Mouse (Mus musculus): ENCODE data around the gene BC030867. TPM values are rescaled to one million over a fixed set of nuclear protein-coding genes. Genes with fewer than 3 reads are reported as not detected.

Gene BC030867
- total RNA-seq, 2 experiments from 2014 or later, result 0.83 to 0.99 TPM

- intact Hi-C loops (cut with DNase I), result no loop called here
- DNase-seq (ENCODE audit: extremely low spot score in 1 of 2, low spot score in 2 of 2), result peak; percentile 96
These were observed 35.9 kb downstream of the BC030867 start, which contains the start of gene Tmub2 for GRCm38 (mm10) chr11:102284501-102285094. Tmub2 (plus strand) TSS chr11:102284931.

- intact Hi-C loops (cut with DNase I), result no loop called here
- DNase-seq (ENCODE audit: extremely low spot score in 1 of 2, low spot score in 2 of 2), result peak in 1 of 2 experiments; percentile 78
These were observed 36.6 kb downstream of the BC030867 start for GRCm38 (mm10) chr11:102285095-102285834.

GRCm38 (mm10) chr11:102287485-102287884 is 38.8 kb downstream of the BC030867 start:
- DNase-seq (ENCODE audit: extremely low spot score in 1 of 2, low spot score in 2 of 2), result no peak
- intact Hi-C loops (cut with DNase I), result no loop called here

GRCm38 (mm10) chr11:102288027-102288804 is 39.5 kb downstream of the BC030867 start:
- DNase-seq (ENCODE audit: extremely low spot score in 1 of 2, low spot score in 2 of 2), result no peak
- intact Hi-C loops (cut with DNase I), result no loop called here

GRCm38 (mm10) chr11:102288913-102289312 is 40.2 kb downstream of the BC030867 start:
- intact Hi-C loops (cut with DNase I), result no loop called here
- no peak for DNase-seq (ENCODE audit: extremely low spot score in 1 of 2, low spot score in 2 of 2)

GRCm38 (mm10) chr11:102289511-102290100 is 40.9 kb downstream of the BC030867 start:
- intact Hi-C loops (cut with DNase I), result no loop called here
- DNase-seq (ENCODE audit: extremely low spot score in 1 of 2, low spot score in 2 of 2), result no peak

GRCm38 (mm10) chr11:102290141-102290540 is 41.5 kb downstream of the BC030867 start:
- DNase-seq (ENCODE audit: extremely low spot score in 1 of 2, low spot score in 2 of 2), result no peak
- intact Hi-C loops (cut with DNase I), result no loop called here

- intact Hi-C loops (cut with DNase I), result no loop called here
- peak in 1 of 2 experiments; percentile 50 for DNase-seq (ENCODE audit: extremely low spot score in 1 of 2, low spot score in 2 of 2)
These were observed 42.4 kb downstream of the BC030867 start for GRCm38 (mm10) chr11:102291051-102291535.

GRCm38 (mm10) chr11:102293971-102294370 is 45.3 kb downstream of the BC030867 start:
- DNase-seq (ENCODE audit: extremely low spot score in 1 of 2, low spot score in 2 of 2), result no peak
- intact Hi-C loops (cut with DNase I), result no loop called here

GRCm38 (mm10) chr11:102294416-102294815 is 45.7 kb downstream of the BC030867 start:
- intact Hi-C loops (cut with DNase I), result no loop called here
- no peak for DNase-seq (ENCODE audit: extremely low spot score in 1 of 2, low spot score in 2 of 2)

GRCm38 (mm10) chr11:102294887-102295597 is 46.4 kb downstream of the BC030867 start:
- intact Hi-C loops (cut with DNase I), result no loop called here
- no peak for DNase-seq (ENCODE audit: extremely low spot score in 1 of 2, low spot score in 2 of 2)

- intact Hi-C loops (cut with DNase I), result no loop called here
- DNase-seq (ENCODE audit: extremely low spot score in 1 of 2, low spot score in 2 of 2), result peak in 1 of 2 experiments; percentile 82
These were observed 47.2 kb downstream of the BC030867 start for GRCm38 (mm10) chr11:102295598-102296471.

- intact Hi-C loops (cut with DNase I), result no loop called here
These were observed 48.1 kb downstream of the BC030867 start, which contains the start of gene Atxn7l3 for GRCm38 (mm10) chr11:102296491-102297472. Atxn7l3 (minus strand) TSS chr11:102296631.

GRCm38 (mm10) chr11:102297577-102298556 is 49.2 kb downstream of the BC030867 start:
- DNase-seq (ENCODE audit: extremely low spot score in 1 of 2, low spot score in 2 of 2), result no peak
- intact Hi-C loops (cut with DNase I), result no loop called here

More at GRCm38 (mm10) chr11:102296491-102297472, 48.1 kb downstream of the BC030867 start, which contains the start of gene Atxn7l3:
- peak; percentile 96 to 100 for DNase-seq (ENCODE audit: extremely low spot score in 1 of 2, low spot score in 2 of 2)

GRCm38 (mm10) chr11:102299839-102300238 is 51.2 kb downstream of the BC030867 start:
- intact Hi-C loops (cut with DNase I), result no loop called here
- DNase-seq (ENCODE audit: extremely low spot score in 1 of 2, low spot score in 2 of 2), result peak in 1 of 2 experiments; percentile 68

All from left cerebral cortex, postnatal 10 days (tissue).